Comparison of ENCODE assay signal across 9 mouse cellular contexts in the genomic region with DNA sequence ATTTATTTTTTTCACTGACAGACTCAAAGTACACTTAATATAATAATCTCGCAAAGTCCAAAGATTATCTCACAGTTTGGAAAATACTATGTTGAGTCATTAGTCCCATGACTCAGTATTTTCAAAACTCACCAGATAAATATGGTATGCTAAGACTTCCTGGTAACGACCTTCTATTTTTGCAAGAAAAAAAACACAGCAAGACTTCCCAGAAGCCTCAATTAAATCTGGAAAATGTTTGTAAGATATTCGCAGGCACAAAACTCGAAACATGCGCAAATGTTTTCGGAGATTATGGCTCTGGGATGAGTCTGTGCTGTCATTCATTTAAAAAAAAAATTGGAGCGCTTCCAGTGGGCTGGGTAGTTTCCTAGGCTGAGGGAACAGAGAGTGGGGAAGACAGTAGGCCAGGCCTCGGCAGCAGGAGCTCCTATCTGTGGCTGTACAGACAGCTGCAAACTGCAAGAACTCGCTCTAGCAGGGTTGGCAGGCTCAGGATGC.
DNase-seq lines count a peak whose midpoint lies in the region; ATAC-seq and TF ChIP-seq lines count a peak whose summit lies in the region.
"Had no signal": no experiment of that assay in that cellular context is flagged by ENCODE, and none has a peak within 500 bp of the region (broad histone marks: within the 10 kb centered on the region; RNA-seq: fewer than 3 reads in every experiment).

No protein-coding gene starts in this region.

- no peaks in the 10 kb centered on the region for H3K36me3 ChIP-seq in embryonic facial prominence, embryonic 13.5 days
- no peaks in the 10 kb centered on the region for H3K36me3 ChIP-seq in heart, embryonic 16.5 days (ENCODE audit: control insufficient read depth, insufficient read depth)
- no peaks in the 10 kb centered on the region for H3K36me3 ChIP-seq in lung, embryonic 16.5 days (ENCODE audit: control insufficient read depth, insufficient read depth, low read length)
- H3K36me3 ChIP-seq in hindbrain, embryonic 11.5 days (ENCODE audit: control insufficient read depth, insufficient read depth, low read length), result no peaks in the 10 kb centered on the region

- no peak overlapping the region for H3K4me3 ChIP-seq in left cerebral cortex, adult 2 months
- H3K4me3 ChIP-seq in embryonic facial prominence, embryonic 13.5 days, result no peak overlapping the region
- H3K4me3 ChIP-seq in heart, embryonic 16.5 days (ENCODE audit: low read length), result no peak overlapping the region
- no peak overlapping the region for H3K4me3 ChIP-seq in lung, embryonic 16.5 days (ENCODE audit: low read length)
- H3K4me3 ChIP-seq in hindbrain, embryonic 11.5 days (ENCODE audit: low read depth, low read length), result no peak overlapping the region

- H3K27ac ChIP-seq in left cerebral cortex, adult 2 months, result 0 out of 2 replicates have a peak overlapping the region, but pooled peaks have one; percentile 20
- H3K27ac ChIP-seq in embryonic facial prominence, embryonic 13.5 days, result 0 out of 2 replicates have a peak overlapping the region, but pooled peaks have one; percentile 55
- H3K27ac ChIP-seq in heart, embryonic 16.5 days (ENCODE audit: low read length), result peak overlapping the region; percentile 75
- peak overlapping the region; percentile 27; the same call in 1 of the 2 replicates for H3K27ac ChIP-seq in lung, embryonic 16.5 days (ENCODE audit: low read length)
- H3K27ac ChIP-seq in hindbrain, embryonic 11.5 days (ENCODE audit: low read depth, low read length), result no peak overlapping the region

- H3K27me3 ChIP-seq in embryonic facial prominence, embryonic 13.5 days, result no peaks in the 10 kb centered on the region
- H3K27me3 ChIP-seq in heart, embryonic 16.5 days (ENCODE audit: control insufficient read depth, insufficient read depth, low read length), result no peaks in the 10 kb centered on the region
- no peaks in the 10 kb centered on the region for H3K27me3 ChIP-seq in lung, embryonic 16.5 days (ENCODE audit: control insufficient read depth, insufficient read depth, low read depth, low read length)
- no peaks in the 10 kb centered on the region for H3K27me3 ChIP-seq in hindbrain, embryonic 11.5 days (ENCODE audit: control insufficient read depth, insufficient read depth, low read length)
- H3K27me3 ChIP-seq: Patski had no signal

- ATAC-seq in embryonic facial prominence, embryonic 13.5 days (ENCODE audit: insufficient number of reproducible peaks, insufficient read depth, low FRiP score, low TSS enrichment, low read depth), result no peak
- peak; percentile 73 for ATAC-seq in heart, embryonic 16.5 days (replicated peaks; ENCODE audit: extremely low read depth, insufficient read depth, low FRiP score)
- ATAC-seq in lung, embryonic 16.5 days (ENCODE audit: low read depth), result peak; percentile 49; the same call in 1 of the 2 replicates
- no peak for ATAC-seq in hindbrain, embryonic 11.5 days (ENCODE audit: low FRiP score)
- ATAC-seq: Patski had no signal

- peaks cover 31% of the 10 kb centered on the region for H3K4me1 ChIP-seq in embryonic facial prominence, embryonic 13.5 days
- peaks cover 25% of the 10 kb centered on the region for H3K4me1 ChIP-seq in heart, embryonic 16.5 days (ENCODE audit: control insufficient read depth, insufficient read depth, low read length)
- peaks cover 9% of the 10 kb centered on the region for H3K4me1 ChIP-seq in lung, embryonic 16.5 days (replicated peaks; ENCODE audit: control insufficient read depth, insufficient read depth, low read length)
- H3K4me1 ChIP-seq in hindbrain, embryonic 11.5 days (replicated peaks; ENCODE audit: control insufficient read depth, insufficient read depth, low read length), result no peaks in the 10 kb centered on the region

- WGBS in embryonic facial prominence, embryonic 13.5 days, result 31% methylated on average over 9 of the region's 9 CpGs
- WGBS in heart, embryonic 16.5 days, result 33% methylated on average over 9 of the region's 9 CpGs
- WGBS in lung, embryonic 16.5 days, result 45% methylated on average over 9 of the region's 9 CpGs
- WGBS in hindbrain, embryonic 11.5 days, result 91% methylated on average over 9 of the region's 9 CpGs

- no peak for DNase-seq in left cerebral cortex, adult 2 months (ENCODE audit: extremely low spot score in 1 of 2, low spot score in 2 of 2)
- no peak for DNase-seq in left cerebral cortex, adult 9 months (ENCODE audit: low spot score in 2 of 2)
- no peak for DNase-seq in left cerebral cortex, postnatal 36 days (ENCODE audit: low spot score in 2 of 2)
- DNase-seq in thymus, postnatal 10 days (ENCODE audit: low spot score in 2 of 2), result no peak
- DNase-seq in hindbrain, embryonic 11.5 days (ENCODE audit: low spot score), result no peak

- no peak overlapping the region for H3K4me2 ChIP-seq in embryonic facial prominence, embryonic 13.5 days
- no peak overlapping the region for H3K4me2 ChIP-seq in heart, embryonic 16.5 days (ENCODE audit: low read depth, low read length)
- H3K4me2 ChIP-seq in lung, embryonic 16.5 days (ENCODE audit: low read depth, low read length), result no peak overlapping the region
- no peak overlapping the region for H3K4me2 ChIP-seq in hindbrain, embryonic 11.5 days (replicated peaks; ENCODE audit: low read depth, low read length)

- H3K9me3 ChIP-seq in embryonic facial prominence, embryonic 13.5 days, result no peaks in the 10 kb centered on the region
- no peaks in the 10 kb centered on the region for H3K9me3 ChIP-seq in heart, embryonic 16.5 days (replicated peaks; ENCODE audit: control insufficient read depth, low read length)
- H3K9me3 ChIP-seq in lung, embryonic 16.5 days (ENCODE audit: control insufficient read depth, low read length), result no peaks in the 10 kb centered on the region
- H3K9me3 ChIP-seq in hindbrain, embryonic 11.5 days (ENCODE audit: control insufficient read depth, low read length), result no peaks in the 10 kb centered on the region

- intact Hi-C loops in left cerebral cortex, adult 2 months (cut with DNase I), result loop anchor here (5.0 kb wide), 1 partner anchor 172 kb away; no protein-coding TSS in a partner anchor
- intact Hi-C loops in left cerebral cortex, postnatal 36 days (cut with DNase I), result loop anchor here (5.0 kb wide), 1 partner anchor 277 kb away; no protein-coding TSS in a partner anchor

- TF ChIP-seq CTCF in left cerebral cortex, adult 2 months (IDR thresholded peaks at IDR 0.05), result no peak

- H3K9ac ChIP-seq in embryonic facial prominence, embryonic 13.5 days, result no peak overlapping the region
- H3K9ac ChIP-seq in heart, embryonic 16.5 days (ENCODE audit: low read length), result no peak overlapping the region
- no peak overlapping the region for H3K9ac ChIP-seq in lung, embryonic 16.5 days (ENCODE audit: low read length)
- H3K9ac ChIP-seq in hindbrain, embryonic 11.5 days (ENCODE audit: low read depth, low read length), result no peak overlapping the region

Comparison
In these comparisons a context has a peak if more than half of its experiments do, and no peak if none do; other contexts are left out.
1. ATAC-seq: peak in heart, embryonic 16.5 days (single experiment) and lung, embryonic 16.5 days (single experiment); none in embryonic facial prominence, embryonic 13.5 days (single experiment) and hindbrain, embryonic 11.5 days (single experiment).